Mouse (Mus musculus) embryonic facial prominence, embryonic 11.5 days (tissue): ENCODE results near the gene Iqgap2. TPM values are rescaled to one million over a fixed set of nuclear protein-coding genes. Genes with fewer than 3 reads are reported as not detected.

ENCODE experiments used
- ATAC-seq: fragments of 200-750 bp; cut with Nextera tagmentation; replicated peaks from 2 replicates; pipeline ENCODE4 v1.8.0; 2017; ENCODE audit warnings: low read depth; ENCODE audit not compliant: insufficient number of reproducible peaks, low FRiP score, low TSS enrichment
- DNase-seq: peaks from one replicate; pipeline ENCODE4 v3.0.0-alpha.2; 2015; ENCODE audit warnings: low spot score
- H3K27ac ChIP-seq: fragments of 300-500 bp; sonication (generic); replicated peaks from 2 replicates; pipeline ENCODE4 v1.5.1; 2014; ENCODE audit warnings: mild to moderate bottlenecking, low read depth, low read length, control low read depth
- H3K27me3 ChIP-seq: fragments of 300-500 bp; sonication (generic); 2 replicates; pipeline ENCODE4 v1.6.1; 2014; ENCODE audit warnings: mild to moderate bottlenecking, low read length, moderate library complexity, mixed read lengths; ENCODE audit not compliant: control insufficient read depth, insufficient read depth
- H3K36me3 ChIP-seq: fragments of 300-500 bp; sonication (generic); replicated peaks from 2 replicates; pipeline ENCODE4 v1.6.1; 2014; ENCODE audit warnings: low read depth, mild to moderate bottlenecking, low read length, moderate library complexity, mixed read lengths; ENCODE audit not compliant: control insufficient read depth, insufficient read depth
- H3K4me1 ChIP-seq: fragments of 300-500 bp; sonication (generic); 2 replicates; pipeline ENCODE4 v1.6.1; 2014; ENCODE audit warnings: low read length, mixed read lengths; ENCODE audit not compliant: control insufficient read depth, insufficient read depth
- H3K4me2 ChIP-seq: fragments of 300-500 bp; sonication (generic); 2 replicates; pipeline ENCODE4 v1.6.1; 2014; ENCODE audit warnings: low read depth, mild to moderate bottlenecking, control low read depth, low read length, moderate library complexity
- H3K4me3 ChIP-seq: fragments of 300-500 bp; sonication (generic); 2 replicates; pipeline ENCODE4 v1.5.1; 2014; ENCODE audit warnings: low read depth, low read length, control low read depth
- H3K9ac ChIP-seq: fragments of 300-500 bp; sonication (generic); replicated peaks from 2 replicates; pipeline ENCODE4 v1.6.1; 2014; ENCODE audit warnings: mild to moderate bottlenecking, control low read depth, low read length
- H3K9me3 ChIP-seq: fragments of 300-500 bp; sonication (generic); replicated peaks from 2 replicates; pipeline ENCODE4 v1.6.1; 2016; ENCODE audit warnings: mild to moderate bottlenecking, low read length, inconsistent platforms, mixed read lengths; ENCODE audit not compliant: control insufficient read depth
- WGBS: fragments of 180-500 bp; shearing (Covaris S2); extraction: QIAGEN DNeasy Blood & Tissue Kit; methylation state at CpG from one replicate; pipeline ENCODE4 v1.1.7; 2014; 5-methylcytosine and 5-hydroxymethylcytosine counted together
- polyA plus RNA-seq: library from polyadenylated mRNA; unstranded; fragments of >200 nt; fragmentation: Nextera tagmentation; extraction: Ambion mirVana; gene quantifications from 2 replicates; pipeline ENCODE4 v1.2.1, GENCODE M21; 2014

Gene Iqgap2
- polyA plus RNA-seq, 1 experiment from 2014 or later, result 16.3 TPM

GRCm38 (mm10) chr13:95591606-95592005 lies 300.1 kb downstream of the Iqgap2 start:
- H3K9me3 ChIP-seq, result no peaks in the 10 kb centered on the region
- DNase-seq (no peak), ATAC-seq (no peak)
- no peaks in the 10 kb centered on the region for H3K27me3 ChIP-seq
- no peak overlapping the region for H3K27ac ChIP-seq
- H3K4me2 ChIP-seq, result no peak overlapping the region
- 89% methylated on average over 3 of the region's 3 CpGs for WGBS
- H3K4me1 ChIP-seq, result no peaks in the 10 kb centered on the region
- H3K36me3 ChIP-seq, result no peaks in the 10 kb centered on the region
- no peak overlapping the region for H3K9ac ChIP-seq
- H3K4me3 ChIP-seq, result no peak overlapping the region

- no peaks in the 10 kb centered on the region for H3K27me3 ChIP-seq
- DNase-seq, result no peak
- H3K36me3 ChIP-seq, result no peaks in the 10 kb centered on the region
- no peak overlapping the region for H3K27ac ChIP-seq
- H3K4me1 ChIP-seq, result no peaks in the 10 kb centered on the region
- no peak for ATAC-seq
- H3K9ac ChIP-seq, result no peak overlapping the region
- no peak overlapping the region for H3K4me2 ChIP-seq
- H3K9me3 ChIP-seq, result no peaks in the 10 kb centered on the region
- WGBS, result 80% methylated on average over 4 of the region's 4 CpGs
- H3K4me3 ChIP-seq, result no peak overlapping the region
Observed at GRCm38 (mm10) chr13:95587628-95588027, 304.1 kb downstream of the Iqgap2 start.

- H3K9me3 ChIP-seq, result no peaks in the 10 kb centered on the region
- H3K9ac ChIP-seq, result no peak overlapping the region
- H3K27ac ChIP-seq, result no peak overlapping the region
- H3K36me3 ChIP-seq, result no peaks in the 10 kb centered on the region
- WGBS, result 88% methylated on average over 5 of the region's 5 CpGs
- no peak overlapping the region for H3K4me3 ChIP-seq
- H3K4me2 ChIP-seq, result no peak overlapping the region
- DNase-seq (no peak), ATAC-seq (no peak)
- H3K27me3 ChIP-seq, result no peaks in the 10 kb centered on the region
- no peaks in the 10 kb centered on the region for H3K4me1 ChIP-seq
Observed at GRCm38 (mm10) chr13:95584898-95585297, 306.8 kb downstream of the Iqgap2 start.

GRCm38 (mm10) chr13:95583237-95584189 lies 308.2 kb downstream of the Iqgap2 start:
- ATAC-seq (no peak), DNase-seq (no peak)
- H3K36me3 ChIP-seq, result no peaks in the 10 kb centered on the region
- no peak overlapping the region for H3K9ac ChIP-seq
- H3K4me1 ChIP-seq, result no peaks in the 10 kb centered on the region
- no peak overlapping the region for H3K4me2 ChIP-seq
- WGBS, result 69% methylated on average over 19 of the region's 19 CpGs
- no peaks in the 10 kb centered on the region for H3K9me3 ChIP-seq
- no peaks in the 10 kb centered on the region for H3K27me3 ChIP-seq
- H3K4me3 ChIP-seq, result no peak overlapping the region
- no peak overlapping the region for H3K27ac ChIP-seq

- H3K4me1 ChIP-seq, result no peaks in the 10 kb centered on the region
- H3K9me3 ChIP-seq, result no peaks in the 10 kb centered on the region
- DNase-seq, result no peak
- H3K36me3 ChIP-seq, result no peaks in the 10 kb centered on the region
- no peak overlapping the region for H3K4me2 ChIP-seq
- no peak overlapping the region for H3K4me3 ChIP-seq
- no peak overlapping the region for H3K27ac ChIP-seq
- ATAC-seq, result no peak
- 42% methylated on average over 1 of the region's 1 CpGs for WGBS
- H3K27me3 ChIP-seq, result no peaks in the 10 kb centered on the region
- H3K9ac ChIP-seq, result no peak overlapping the region
Observed at GRCm38 (mm10) chr13:95581850-95582249, 309.9 kb downstream of the Iqgap2 start.

GRCm38 (mm10) chr13:95578016-95578697 lies 313.6 kb downstream of the Iqgap2 start:
- DNase-seq, result no peak
- 94% methylated on average over 5 of the region's 5 CpGs for WGBS
- no peak for ATAC-seq
- Histone ChIP-seq H3K27me3 (no peaks in the 10 kb centered on the region), H3K9ac (no peak overlapping the region), H3K36me3 (no peaks in the 10 kb centered on the region), H3K4me3 (no peak overlapping the region), H3K9me3 (no peaks in the 10 kb centered on the region), H3K4me2 (no peak overlapping the region), H3K27ac (no peak overlapping the region), H3K4me1 (no peaks in the 10 kb centered on the region)

Other genes starting within 250 kb of the Iqgap2 start
- gene F2rl2, start 195.1 kb downstream of the Iqgap2 start, polyA plus RNA-seq, result 3.0 and 3.2 TPM in 2 replicates
- gene Gm20075, start 189.5 kb upstream of the Iqgap2 start, polyA plus RNA-seq, result 44.0 and 47.7 TPM in 2 replicates
- gene Gm17190, start 190.1 kb upstream of the Iqgap2 start, polyA plus RNA-seq, result not detected in 2 replicates
- 1.7 and 1.9 TPM in 2 replicates for gene Sv2c, start 240.7 kb upstream of the Iqgap2 start, polyA plus RNA-seq